Mouse (Mus musculus): Measurements from ENCODE around the gene Odf3. TPM values are rescaled to one million over a fixed set of nuclear protein-coding genes. Genes with fewer than 3 reads are reported as not detected.

The Odf3 gene
- not detected for total RNA-seq (2023)

DNA sequence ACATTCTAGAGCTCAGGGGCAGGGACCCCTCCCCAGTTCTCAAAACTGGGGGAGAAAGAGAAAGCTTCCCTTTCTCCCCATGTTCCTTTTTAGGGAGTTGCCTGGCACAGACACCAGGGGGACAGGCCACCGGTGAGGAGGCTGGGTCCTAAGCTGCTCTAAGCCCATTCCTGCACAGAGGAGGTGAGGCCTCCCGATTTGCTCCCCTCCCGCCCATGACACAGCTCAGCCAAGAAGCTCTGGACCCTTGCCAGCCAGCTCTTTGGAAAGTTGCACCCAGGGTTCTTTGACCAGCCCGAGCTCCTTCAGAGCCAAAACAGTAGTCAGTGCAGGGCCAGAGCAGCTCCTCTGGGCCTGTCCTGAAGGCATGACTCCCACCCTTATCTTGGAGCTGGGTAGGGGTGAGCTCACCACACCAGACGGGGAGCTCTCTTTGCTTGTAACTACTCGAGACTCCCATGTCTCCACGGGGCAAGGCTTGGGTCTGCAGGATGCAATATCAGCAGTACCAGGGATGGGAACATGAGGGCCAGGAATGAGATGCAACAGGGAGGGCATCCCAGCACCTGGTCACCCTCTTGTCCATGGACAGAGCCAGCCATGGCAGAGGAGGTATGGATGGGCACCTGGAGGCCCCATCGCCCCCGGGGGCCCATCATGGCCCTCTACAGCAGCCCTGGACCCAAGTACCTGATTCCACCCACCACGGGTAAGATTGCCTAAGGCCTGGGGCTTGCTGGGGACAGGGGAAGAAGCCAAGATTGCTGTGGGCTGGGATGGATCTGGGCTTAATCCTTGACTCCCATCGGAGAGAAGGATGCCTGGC, at the start of gene Odf3:
Odf3 (plus strand) TSS at position 51 of the 826 bp plus-strand sequence.

DNA sequence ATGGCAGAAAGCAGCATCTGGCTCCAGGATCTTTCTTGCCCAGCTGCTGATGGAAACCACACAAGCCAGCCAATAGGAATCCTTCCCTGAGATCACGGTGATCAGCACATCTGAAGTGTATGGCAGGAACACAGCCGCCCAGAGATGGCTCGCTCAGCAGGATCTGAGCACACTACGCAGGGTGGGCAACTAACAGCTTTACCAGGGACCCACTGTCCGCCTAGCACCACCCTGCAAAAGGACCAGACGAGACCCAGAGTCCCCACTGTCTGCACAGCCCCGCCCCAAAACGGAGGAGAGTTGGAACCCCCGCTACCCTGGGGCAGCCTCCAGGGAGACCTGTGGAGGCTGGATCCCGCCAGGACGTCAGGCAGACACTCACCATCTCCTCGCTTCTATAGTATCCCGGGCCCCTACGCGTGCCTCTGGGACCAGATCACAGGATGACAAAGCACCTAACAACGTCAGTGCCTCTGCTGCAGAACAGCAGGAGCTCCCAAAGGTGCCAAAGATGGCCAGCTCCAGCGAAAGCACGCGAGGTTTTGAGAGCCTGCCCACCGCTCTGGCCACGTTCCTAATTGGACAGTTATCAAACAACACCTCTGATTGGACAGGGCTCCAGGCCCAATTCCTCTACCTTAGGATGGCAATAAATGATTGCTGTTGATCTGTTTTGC, 25.8 kb upstream of the Odf3 start, which contains the start of gene Zfp941:
Zfp941 (minus strand) TSS at position 526 of the 677 bp plus-strand sequence.

DNA sequence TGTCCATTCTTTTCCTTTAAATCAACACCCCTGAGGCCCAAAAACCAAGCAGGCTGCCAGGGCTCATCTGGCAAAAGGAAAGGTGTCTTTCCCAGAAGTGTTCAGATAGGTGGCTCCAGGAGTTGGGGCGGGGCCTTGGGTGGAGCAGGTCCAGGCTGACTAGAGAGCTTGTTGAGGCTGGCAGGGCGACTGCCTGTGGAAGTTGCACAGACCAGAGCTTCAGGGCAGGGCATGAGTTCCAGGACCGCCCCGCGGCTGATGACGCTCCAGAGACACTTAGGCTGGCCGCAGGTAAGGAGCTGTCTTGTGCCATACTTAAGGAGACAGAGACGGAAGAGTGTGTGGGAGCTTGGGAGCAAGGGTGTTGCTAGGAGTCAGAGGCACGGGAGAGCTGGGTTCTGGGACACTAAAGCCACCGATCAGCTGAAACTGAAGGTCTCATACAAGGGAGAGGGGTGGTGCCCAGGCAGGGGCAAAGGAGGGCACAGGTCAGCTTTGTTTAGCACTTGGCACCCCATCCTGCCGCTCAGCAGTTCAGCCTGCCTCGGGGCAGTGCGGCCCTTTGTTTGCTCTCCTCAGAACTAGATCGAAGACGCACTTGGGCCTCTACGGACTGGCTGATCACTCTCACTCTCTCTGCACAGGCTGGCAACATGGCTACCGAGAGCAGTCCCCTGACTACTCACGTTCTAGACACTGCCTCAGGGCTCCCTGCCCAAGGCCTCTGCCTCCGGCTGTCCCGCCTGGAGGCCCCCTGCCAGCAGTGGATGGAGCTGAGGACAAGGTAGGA, 12.4 kb upstream of the Odf3 start, which contains the start of gene Urah:
Urah (plus strand) TSS at position 51 of the 790 bp plus-strand sequence.

DNA sequence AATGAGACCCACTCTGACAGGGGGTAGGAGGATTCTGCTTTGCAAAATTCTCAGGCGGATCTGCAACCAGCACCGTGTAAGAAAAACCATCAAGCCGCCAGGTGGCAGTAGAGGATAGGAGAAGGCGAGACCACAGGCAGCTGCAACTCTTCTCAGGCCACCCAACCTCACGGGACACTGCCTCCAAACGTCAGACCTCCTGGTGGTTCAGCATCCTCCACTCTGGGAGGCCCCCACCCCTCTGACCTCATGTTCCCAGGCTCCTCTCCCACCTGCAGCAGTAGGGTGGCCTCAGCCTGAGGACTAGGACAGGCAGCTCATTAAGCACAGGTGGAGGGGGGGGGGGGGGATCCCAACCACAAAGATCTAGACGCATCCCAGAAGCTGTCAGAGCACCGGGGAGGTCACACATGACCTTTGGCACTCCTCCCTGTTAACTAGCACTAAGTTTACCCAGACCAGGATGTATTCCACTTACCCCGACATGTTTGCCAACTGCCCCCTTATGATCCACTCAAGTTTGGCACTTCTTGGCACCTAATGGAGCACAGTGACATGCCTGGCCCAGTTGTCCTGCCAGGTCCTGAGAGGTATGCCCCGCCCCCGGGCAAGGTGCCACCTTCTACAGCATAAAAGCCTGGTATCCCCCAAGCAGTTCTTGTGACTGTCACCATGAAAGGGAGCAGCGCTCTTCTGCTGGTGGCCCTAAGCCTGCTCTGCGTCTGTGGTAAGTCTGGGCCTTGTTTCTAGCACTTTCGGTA, 2.5 kb upstream of the Odf3 start, which contains the start of gene Scgb1c1:
Scgb1c1 (plus strand) TSS at position 643 of the 761 bp plus-strand sequence.

DNA sequence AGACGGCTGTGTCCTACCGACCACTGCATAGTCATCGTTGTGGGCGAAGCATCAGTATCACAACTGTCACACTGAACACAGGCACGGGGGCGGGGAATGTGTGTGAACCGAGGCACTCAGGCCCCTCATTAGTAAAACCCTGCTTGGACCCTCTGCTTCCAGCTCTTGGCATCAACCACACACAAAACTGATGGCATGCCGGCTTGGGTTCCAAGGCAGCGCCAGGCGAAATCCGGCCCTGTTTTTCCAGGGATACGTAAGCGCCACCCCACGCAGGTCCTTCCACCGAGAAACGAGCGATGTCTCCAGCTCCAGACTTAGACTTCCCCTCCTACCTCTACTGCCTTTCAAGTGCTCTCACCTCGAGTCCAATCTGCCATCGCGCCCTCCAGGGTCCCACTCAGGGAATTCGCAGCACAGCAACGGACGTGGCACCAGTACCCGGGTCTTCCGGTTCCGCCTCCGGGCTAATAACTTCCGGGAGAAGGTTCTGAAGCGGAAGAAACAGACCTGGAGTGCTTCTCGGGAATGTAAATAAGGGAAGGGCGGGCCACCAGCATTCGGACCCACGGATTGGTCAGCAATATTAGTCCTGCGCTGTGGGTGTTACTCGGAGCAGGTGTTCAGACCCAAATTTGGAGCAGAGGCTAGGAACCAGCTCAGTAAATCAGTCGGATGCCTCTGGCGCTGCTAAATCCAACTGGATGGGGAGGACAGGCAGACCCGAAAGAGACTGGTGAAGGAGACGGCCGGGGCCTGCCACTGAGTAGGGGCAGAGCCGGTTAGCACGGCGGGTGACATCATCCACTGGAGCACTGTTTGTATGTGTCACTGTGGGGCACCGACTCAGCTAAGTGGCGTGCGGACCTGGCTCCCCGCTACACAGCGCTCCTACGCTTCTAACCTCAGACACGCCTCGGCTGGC, 8.5 kb downstream of the Odf3 start, which contains the start of gene Gm45785:
Gm45785 (minus strand) TSS at position 472 of the 925 bp plus-strand sequence.

DNA sequence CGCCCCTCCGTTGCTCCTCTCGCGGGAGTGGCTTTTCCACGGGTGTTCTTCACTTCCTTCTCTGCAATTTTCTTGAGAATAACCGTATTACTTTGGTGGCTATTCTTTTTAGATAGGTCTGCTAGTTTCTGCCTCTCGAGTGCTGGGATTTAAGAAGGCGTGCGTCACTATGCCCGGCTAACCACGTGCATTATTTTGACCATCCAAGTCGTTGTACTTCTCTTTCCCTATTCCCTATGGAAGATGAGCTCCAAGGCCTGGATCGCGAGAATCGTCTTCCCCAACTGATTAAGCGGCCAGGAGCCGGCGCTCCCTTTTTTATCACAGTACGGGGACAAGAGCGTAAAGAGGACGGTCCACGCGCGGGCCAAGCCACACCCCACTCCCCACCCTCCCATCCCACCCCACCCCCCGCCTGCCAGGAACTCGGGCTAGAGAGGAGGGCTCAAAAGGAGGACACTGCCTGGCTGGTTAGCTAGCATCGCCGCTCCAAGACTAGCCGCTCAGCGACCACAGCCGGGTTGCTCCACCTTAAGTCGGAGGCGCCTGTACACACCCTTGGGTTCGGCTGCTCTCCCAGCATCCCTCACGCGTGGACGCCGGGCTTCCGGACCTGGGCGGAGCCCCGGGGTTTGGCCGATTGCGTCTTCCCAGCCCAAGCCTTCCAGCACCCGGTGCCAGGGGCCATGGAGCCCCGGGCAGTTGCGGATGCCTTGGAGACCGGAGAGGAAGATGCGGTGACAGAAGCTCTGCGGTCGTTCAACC, 9.4 kb downstream of the Odf3 start, which contains the start of gene Ric8a:
Ric8a (plus strand) TSS at position 173 of the 765 bp plus-strand sequence.

DNA sequence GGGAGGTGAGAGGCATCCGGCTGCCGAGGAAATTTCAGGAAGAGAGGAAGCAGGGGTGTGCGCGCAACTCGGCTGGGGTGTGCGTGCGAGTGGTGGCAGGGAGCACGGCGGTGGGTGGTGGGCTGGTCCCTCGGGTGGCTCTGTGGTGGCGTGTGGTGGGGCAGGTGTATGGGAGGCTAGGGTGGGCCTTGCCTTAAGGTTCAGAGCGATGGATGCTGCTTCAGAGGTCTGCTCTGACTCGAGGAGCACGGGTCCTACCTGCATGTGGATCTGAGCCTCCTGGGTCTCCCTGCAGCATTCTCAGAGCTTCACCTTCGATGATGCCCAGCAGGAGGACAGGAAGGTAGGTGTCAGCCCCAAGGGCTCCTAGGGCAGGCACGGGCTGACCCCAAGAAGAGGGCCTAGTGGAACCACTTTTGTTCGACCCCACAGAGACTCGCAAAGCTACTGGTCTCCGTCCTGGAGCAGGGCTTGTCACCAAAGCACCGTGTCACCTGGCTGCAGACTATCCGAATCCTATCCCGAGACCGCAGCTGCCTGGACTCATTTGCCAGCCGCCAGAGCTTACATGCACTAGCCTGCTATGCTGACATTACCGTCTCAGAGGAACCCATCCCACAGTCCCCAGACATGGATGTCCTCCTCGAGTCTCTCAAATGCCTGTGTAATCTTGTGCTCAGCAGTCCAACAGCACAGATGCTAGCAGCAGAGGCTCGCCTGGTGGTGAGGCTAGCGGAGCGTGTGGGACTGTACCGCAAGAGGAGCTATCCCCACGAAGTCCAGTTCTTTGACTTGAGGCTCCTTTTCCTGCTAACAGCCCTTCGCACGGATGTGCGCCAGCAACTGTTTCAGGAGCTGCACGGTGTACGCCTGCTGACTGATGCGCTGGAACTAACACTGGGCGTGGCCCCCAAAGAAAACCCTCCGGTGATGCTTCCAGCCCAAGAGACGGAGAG, 10.2 kb downstream of the Odf3 start, which contains the start of gene Bet1l:
Bet1l (minus strand) TSS at position 28 of the 956 bp plus-strand sequence.

DNA sequence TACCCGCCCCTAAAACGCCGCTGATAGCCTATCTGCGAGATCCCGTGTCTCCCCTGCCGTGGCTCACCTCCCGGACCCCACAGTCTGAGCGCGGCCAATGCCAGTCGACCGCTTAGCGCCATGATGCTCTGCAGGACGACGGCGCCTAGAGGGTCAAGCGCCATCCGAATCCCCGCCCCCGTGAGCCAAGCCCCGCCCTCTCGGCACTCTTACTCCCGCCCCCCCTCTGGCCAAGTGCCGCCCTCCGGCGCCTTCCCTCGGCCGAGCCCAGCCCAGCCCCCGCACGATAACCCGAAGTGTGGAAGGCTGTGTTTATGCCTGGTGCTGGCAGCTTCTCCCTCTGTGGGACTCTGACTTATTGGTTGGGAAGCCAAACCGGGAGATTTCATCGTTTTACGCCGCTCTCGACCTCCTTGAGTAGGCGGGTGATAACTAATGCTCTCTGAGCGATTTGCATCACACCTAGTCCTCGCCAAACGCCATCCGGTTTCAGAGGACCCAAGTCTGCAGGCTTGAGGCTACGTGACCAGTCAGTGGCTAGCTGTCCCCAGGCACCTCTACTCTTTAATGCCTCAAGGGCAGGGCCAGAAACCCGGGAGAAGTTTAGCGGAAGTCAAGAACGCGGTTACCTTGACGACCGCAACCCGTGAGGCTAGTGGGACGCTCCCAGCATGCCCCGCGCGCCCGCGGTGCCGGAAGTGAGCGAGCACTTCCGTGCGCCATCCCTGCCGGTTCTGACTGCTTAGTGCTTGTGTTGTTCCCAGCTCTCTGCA, 34.3 kb downstream of the Odf3 start, which contains the start of the genes Psmd13 and Sirt3:
Psmd13 (plus strand) TSS at position 273 of the 773 bp plus-strand sequence.
Sirt3 (minus strand) TSS at position 614 of the 773 bp plus-strand sequence.

DNA sequence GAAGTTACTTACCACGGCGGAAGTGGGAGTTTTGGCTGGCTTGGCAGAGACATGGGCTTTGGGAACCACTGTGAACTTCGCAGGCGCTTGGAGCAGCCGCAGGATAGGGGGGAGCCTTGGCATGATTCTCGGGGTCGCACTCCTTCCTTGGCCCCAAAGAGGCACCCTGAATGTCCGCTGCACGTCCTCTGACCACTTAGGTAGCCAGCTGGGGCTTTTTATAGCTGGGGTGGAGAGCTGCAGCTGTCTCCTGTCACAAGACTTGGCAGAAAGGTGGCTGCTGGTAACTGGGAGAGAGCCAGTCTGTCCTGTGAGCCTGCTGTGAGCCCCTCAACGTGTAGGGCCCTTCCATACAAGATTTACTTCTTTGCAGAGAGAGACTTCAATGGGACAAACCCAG, 52.6 kb downstream of the Odf3 start, which contains the start of gene Cox8b:
Cox8b (minus strand) TSS at position 227 of the 400 bp plus-strand sequence.

Other genes starting within 250 kb of the Odf3 start
- gene Olfr46, start 246.5 kb upstream of the Odf3 start, total RNA-seq (2023): not detected
- gene Olfr61, start 218.8 kb upstream of the Odf3 start, total RNA-seq (2023): not detected
- not detected for gene Olfr53, start 201.4 kb upstream of the Odf3 start, total RNA-seq (2023)
- gene Olfr539, start 187.9 kb upstream of the Odf3 start, total RNA-seq (2023): not detected
- gene Olfr45, start 165.9 kb upstream of the Odf3 start, total RNA-seq (2023): not detected
- not detected for gene Olfr541, start 150.5 kb upstream of the Odf3 start, total RNA-seq (2023)
- gene Cyp2e1, start 84.1 kb upstream of the Odf3 start, total RNA-seq (2023): not detected
- not detected for gene Syce1, start 60.0 kb upstream of the Odf3 start, total RNA-seq (2023)
- gene Zfp941, start 25.6 kb upstream of the Odf3 start, total RNA-seq (2023): under 1 TPM in 1 of 2 experiments, not detected in 1; 0.15 TPM
- not detected for gene Urah, start 12.8 kb upstream of the Odf3 start, total RNA-seq (2023)
- not detected for gene Scgb1c1, start 2.3 kb upstream of the Odf3 start, total RNA-seq (2023)
- gene Gm45785, start 8.5 kb downstream of the Odf3 start, total RNA-seq (2023): not detected
- gene Ric8a, start 9.2 kb downstream of the Odf3 start, total RNA-seq (2023): 100 to 1,000 TPM; 112 to 126 TPM
- 10 to 100 TPM; 22.5 to 22.8 TPM for gene Bet1l, start 9.8 kb downstream of the Odf3 start, total RNA-seq (2023)
- gene Psmd13, start 34.2 kb downstream of the Odf3 start, total RNA-seq (2023): 10 to 100 TPM; 79.6 to 82.9 TPM
- 10 to 100 TPM; 10.8 to 12.7 TPM for gene Sirt3, start 34.5 kb downstream of the Odf3 start, total RNA-seq (2023)
- not detected for gene Cox8b, start 52.6 kb downstream of the Odf3 start, total RNA-seq (2023)
- not detected for gene Nlrp6, start 73.1 kb downstream of the Odf3 start, total RNA-seq (2023)
- 10 to 100 TPM; 20.9 to 22.3 TPM for gene Pgghg, start 93.6 kb downstream of the Odf3 start, total RNA-seq (2023)
- not detected for gene Ifitm5, start 102.5 kb downstream of the Odf3 start, total RNA-seq (2023)
- not detected for gene Gm45717, start 108.1 kb downstream of the Odf3 start, total RNA-seq (2023)
- 10 to 100 TPM; 14.7 to 16.9 TPM for gene Ifitm2, start 108.2 kb downstream of the Odf3 start, total RNA-seq (2023)
- gene Ifitm1, start 119.4 kb downstream of the Odf3 start, total RNA-seq (2023): 1 to 10 TPM in 1 of 2 experiments, not detected in 1; 1.1 TPM
- 1 to 10 TPM; 2.1 to 4.4 TPM for gene Ifitm3, start 163.0 kb downstream of the Odf3 start, total RNA-seq (2023)
- gene Ifitm6, start 170.1 kb downstream of the Odf3 start, total RNA-seq (2023): not detected
- not detected for gene Gm17387, start 181.3 kb downstream of the Odf3 start, total RNA-seq (2023)
- not detected for gene B4galnt4, start 213.3 kb downstream of the Odf3 start, total RNA-seq (2023)
- 10 to 100 TPM; 27.8 to 32.3 TPM for gene Pkp3, start 230.4 kb downstream of the Odf3 start, total RNA-seq (2023)

All from B cell, adult 67 days (primary cell).